Mouse (Mus musculus): ENCODE data around the gene H2-Ob.
A peak's percentile ranks its signal among the peaks of the same experiment; 100 is the strongest.

The H2-Ob gene

DNA sequence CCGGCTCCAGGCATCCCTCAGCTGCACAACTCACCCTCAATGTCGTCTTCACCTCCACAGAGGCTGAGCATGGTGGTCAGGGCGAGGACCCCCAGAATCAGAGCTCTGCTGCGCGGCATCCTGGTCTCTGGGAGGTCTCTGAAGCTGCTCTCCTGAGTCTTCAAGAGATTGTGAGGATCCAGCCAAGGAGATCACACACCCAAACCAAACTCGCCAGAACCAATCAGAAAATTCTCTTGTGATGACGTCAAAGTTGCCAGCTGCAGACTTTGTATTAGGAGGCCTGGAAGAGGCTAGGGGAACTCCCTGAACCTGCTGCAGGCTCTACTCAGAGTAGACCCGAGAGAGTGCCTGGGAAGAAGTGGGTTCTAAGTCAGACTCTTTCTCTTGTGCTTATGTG lies 48.9 kb downstream of the H2-Ob start, which contains the start of gene H2-Aa:
Gene H2-Aa (minus strand): TSS at position 176 of the 400 bp plus-strand sequence.
- DNase-seq, result peak; percentile 75

DNA sequence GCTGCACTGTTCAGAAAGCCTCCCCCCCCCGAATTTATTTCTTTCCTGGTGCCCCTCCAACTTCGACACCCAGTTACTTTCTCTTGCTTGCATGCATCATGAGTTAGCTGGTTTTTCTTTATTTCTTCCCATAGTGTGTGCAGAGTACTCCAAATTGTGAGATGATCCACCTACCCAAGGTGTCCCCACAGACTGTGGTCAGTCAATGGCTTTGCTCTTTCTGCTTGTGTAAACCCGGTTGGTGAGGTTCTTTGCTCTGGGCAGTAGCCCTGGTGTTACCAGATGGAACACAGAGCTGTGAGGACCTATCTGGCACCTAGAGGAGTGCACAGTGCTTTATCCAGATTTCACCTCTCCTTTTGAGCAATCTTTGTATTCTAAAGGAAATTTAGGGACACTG lies 49.4 kb downstream of the H2-Ob start:
- no peak for DNase-seq

DNA sequence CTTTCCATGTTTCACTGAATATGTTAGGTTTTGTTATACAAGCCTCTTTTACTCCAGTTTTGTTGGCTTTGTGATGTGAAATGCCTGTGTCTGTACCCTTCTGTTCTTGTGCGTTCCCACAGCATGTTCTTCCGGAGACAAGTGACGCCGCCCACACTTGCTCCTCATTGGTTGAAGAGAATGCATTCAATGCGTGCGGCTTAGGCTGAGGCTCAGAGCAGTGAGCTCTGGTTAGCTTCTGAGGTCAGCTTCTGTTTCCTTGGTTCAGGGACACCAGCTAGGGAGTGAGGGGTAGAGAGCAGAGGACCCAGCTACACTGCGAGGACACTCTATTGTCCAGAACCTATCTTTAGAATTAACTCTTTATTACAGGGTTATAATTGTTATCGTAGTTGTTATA lies 52.9 kb downstream of the H2-Ob start:
- peak; percentile 28 for DNase-seq

DNA sequence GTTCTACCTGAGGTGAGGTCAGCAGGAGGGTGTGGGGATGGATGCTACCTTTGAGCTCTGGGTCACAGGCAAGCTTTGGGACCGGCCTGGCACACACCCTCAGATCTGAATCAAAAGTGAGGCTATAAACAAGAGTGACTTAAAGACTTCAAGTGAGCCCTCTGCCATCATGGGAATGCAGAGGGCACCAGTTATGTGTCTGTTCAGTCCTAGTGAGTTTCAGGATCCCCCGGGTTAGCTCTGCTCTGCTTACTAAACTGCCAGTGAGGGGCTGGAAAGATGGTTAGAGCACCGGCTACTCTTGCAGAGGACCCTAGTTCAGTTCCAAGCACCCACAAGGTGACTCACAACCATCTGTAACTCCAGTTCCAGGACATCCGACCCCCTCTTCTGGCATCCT lies 53.9 kb downstream of the H2-Ob start:
- DNase-seq, result no peak

DNA sequence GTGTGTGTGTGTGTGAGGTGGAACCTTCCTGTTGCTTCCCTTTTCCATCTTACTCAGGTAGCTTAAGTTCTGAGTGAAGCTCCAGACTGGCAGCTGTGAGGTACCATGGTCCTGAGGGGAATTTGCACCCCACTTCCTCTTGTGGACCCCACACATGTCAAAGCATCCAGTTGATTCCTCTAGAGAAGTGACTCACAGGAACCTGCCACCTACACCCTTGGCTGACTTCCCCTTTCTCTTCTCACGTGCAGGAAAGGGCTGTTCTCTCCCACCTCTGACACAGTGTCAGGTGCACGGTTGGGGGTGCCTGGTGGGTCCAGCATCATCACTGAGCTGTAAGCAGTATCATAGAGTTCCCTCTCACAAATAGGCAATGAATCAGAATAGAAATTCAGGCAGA lies 54.8 kb downstream of the H2-Ob start:
- no peak for DNase-seq

DNA sequence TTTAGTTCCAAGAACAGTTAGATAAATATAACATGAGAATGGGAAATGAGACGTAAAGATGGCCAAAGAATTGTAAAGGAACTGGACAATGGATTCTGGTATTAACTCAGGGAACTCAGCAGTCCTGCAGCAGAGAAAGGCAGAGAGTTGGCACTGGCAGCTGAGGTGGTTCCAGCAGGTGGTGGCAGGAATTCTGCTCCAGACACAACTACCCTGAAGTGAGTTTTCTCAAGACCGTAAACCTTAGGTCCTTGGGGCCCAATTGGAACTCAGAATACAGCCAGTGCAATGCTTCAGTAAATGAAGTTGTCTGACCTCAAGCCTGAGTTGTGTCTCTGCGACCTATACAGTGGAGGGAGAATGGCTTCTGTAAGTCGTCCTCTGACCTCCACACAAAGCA lies 55.5 kb downstream of the H2-Ob start:
- DNase-seq, result no peak

DNA sequence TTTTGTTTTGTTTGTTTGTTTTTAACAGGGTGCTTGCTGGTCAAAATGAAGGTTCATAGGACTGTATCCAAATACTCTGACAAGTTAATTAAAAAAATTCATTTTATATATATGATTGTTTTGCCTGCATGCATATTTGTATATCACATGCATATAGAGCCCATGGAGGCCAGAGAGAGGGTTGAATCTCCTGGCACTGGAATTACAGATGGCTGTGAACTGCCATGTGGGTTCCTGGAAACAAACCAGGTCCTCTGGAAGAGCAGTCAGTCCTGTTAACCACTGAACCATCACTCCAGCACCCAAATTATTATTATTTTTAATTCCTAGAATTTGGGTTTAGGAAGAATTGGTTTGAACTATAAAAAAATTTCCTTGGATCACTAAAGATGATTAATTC lies 56.6 kb downstream of the H2-Ob start:
- DNase-seq, result no peak

DNA sequence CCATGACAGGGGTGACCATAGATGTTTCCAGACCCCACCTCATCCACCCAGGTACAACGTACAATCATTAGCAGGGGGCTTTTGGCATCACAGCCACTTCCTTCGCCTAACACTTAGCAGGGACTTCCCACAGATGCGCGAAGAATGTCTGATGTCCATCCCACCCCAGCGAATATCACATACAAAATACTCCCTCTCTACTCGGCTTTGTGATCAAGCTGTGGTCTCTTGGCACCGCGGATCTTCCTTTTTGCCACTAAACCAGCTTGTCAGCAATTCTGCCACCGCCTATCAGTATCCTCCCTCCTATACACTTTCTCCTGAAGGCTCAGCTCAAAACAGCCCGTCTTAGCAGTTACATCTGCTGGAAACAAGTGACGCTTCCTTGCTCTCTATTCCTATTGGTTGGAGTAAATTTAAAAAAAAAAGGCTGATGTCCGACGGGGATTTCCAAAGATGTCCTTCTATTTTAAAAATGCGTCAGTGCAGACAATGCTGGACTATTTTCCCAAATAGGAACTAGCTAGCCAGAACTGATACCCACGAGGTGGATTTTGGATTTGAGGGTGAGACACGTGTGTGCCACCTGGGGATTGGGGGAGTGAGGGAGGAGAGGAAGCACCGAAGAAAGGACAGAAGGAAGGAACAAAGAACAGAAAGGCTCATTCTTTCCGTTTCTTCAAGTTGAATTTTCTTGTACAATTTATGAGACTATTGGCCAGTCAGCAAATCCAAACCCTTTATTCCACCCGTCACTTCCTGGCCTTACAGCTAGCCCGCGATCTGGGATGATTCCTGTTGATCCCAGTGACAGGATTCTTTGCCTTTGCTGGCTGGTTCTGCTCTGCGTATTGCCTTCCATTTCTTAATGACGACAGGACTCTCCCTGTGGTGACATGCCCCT lies 57.4 kb downstream of the H2-Ob start:
- peak; percentile 47 for DNase-seq

DNA sequence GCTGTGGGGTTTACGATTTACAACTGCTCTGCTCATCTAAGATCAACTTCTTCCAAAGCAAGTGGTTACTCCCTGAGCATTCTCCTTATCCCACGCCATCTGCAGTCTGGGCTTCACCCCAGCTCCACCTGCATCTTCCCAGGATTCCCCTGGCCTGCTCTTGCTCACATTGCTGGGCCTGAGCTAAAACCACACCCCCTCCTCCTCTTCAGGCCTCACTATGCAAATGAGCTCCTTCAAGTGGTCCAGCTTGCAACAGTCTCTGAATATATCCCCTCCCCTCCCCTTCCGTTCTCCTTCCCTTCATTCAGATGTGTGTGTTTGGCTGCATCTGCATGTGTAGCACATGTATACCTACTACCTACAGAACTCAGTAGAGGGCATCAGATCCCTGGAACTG lies 60.7 kb downstream of the H2-Ob start:
- no peak for DNase-seq

DNA sequence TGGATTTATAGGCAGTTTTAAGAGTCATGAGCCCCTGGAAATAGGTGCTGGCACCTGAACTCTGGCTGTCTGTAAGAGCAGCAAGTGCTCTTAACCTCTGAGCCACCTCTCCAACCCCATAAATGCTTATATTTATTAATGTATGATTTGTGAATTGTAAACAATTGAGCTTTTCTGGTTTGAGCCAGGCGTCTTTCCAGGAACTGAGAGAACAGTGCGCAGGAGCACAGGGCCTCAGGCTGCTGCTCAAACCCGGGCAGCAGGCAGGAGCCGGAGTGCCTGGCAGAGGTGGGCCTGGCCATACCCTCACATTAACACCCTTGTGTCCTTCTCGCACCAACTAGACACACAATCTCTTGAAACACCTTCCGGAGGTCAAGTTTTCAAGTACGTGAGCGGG lies 61.4 kb downstream of the H2-Ob start:
- DNase-seq, result no peak

DNA sequence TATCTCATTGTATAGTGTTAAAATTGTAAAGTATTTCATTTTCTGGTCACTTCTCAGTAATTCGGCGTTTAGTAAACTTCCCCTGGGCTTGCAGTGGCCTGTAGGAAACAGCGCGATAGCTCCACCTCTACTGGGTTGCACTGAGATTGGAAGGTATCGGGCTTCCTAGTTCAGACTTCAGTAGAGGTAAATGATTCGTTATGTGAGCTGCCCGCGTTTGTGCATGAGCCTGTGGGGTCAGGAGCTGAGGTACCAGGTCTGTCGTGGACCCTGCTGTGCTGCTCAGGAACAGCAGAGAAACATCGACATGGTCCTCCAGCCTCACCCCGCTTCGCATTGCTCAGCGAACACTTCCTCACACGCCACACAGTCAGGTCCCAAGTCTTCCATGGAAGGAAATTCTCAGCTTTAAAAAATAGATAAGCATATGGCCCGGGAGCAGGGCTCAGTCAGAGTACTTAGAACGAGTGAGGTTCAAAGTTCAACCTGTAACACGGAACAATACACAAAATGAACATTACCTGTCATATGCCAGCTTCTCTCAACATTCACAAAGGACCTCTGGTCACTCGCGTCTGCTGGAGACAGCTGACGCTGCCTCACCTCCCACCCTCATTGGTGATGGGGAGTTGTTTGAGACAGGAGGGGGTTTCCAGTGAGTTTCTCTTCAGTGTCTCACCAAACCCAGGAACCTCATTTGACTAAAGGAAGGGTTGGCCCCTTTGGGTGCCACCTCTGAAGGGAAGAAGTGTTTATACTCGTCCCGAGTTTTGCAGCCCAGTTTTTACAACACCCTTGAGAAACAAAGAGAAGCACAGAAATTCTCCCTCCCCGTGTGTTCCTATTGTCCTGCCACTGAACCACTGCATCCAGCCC lies 62.2 kb downstream of the H2-Ob start:
- DNase-seq, result no peak

DNA sequence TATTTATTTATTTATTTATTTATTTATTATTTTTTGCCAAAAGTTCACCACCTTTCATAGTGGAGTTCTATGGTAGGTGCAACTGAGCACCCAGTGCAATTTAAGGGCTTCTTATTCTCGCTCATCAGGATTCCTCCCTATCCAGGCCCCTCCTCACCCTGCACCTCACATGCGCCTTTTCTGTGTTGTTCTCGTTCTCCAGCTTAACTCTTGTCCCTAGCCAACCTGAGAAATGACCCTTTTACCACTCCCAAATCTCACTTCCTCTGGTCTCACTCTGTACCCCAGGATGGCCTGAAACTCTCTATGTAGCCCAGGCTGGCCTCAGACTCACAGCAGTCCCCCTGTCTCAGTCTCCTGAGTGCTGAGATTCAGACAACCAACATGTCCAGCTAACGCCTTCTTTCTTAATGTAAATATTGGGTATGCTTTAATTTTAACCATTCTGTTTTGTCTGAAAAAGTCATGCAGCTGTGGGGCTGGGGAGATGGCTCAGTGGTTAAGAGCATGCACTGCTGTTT lies 63.0 kb downstream of the H2-Ob start:
- DNase-seq, result no peak

DNA sequence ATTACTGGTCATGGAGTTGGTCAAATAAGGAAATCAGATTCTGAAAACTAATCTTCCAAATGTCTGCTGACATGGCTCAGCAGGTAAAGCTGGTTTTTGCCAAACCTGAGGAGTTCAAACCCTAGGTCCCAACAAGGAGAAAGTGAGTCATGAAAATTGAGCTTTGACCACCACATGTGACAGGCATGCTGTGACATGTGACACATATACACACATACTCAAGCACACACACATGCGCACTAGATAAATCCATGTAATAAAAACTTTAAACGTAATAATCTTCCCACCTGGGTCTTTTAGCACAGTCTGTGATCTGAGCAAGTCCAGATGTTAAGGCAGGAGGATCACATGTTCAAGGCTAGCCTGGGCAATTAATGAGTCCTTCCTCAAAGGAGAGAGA lies 65.1 kb downstream of the H2-Ob start:
- DNase-seq, result no peak
